Mouse (Mus musculus) mesoderm, embryonic 11.5 days (tissue): ENCODE results near the gene F11r.

ENCODE experiments used
- DNase-seq: peaks from one replicate; pipeline ENCODE4 v3.0.0-alpha.2; 2012; ENCODE audit warnings: low read depth, low spot score

The F11r gene

DNA sequence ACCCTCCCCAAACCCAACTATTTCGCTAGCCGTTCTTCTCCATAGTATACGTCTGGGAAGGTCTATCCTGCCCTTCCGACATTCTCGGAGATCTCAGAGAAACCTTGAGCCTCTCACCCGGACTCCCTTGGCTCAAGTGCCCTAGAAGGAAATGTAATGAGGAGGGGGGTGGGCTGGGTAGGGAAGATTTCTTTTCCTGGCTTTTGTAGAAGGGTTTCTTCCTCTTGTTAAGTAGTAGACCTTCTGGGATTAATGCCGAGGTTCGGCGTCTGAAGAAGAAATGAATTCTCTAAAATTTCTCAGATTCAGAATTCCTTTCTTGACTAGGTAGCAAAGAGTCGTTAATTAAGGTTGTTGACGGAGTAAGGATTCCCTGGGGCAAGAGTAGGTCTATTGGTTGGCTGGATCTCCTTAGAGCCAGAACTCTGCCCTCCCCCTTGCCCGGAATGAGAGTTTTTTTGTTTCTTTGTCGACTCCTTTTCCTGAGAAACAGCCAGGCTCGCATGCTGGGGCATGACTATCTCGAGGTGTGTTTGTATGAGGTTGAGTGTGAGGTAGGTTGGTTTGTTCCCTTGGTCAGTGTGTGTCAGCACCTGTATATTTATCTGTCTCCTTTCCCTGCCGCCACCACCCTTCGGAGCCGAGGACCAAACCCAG lies 807 bp downstream of the F11r start:
- no peak for DNase-seq

DNA sequence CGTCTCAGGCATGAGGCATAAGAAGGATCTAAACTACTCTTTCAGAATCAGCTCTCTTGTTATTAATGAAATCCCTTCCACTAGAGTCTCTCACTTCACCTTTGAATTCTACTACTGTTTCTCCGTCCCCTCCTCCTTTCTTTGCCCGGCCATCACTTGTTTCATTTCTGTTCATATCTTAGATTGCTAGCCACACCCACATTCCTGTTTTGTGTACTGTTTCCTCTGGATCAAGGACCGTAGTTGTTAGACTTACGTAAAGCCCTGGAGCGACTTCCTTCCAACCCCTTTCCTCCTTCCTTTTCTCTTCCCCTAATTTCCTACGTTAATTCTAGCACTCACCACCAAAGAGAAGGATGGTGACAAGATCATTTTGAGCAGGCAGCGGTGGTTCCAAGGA lies 1.7 kb downstream of the F11r start:
- no peak for DNase-seq

DNA sequence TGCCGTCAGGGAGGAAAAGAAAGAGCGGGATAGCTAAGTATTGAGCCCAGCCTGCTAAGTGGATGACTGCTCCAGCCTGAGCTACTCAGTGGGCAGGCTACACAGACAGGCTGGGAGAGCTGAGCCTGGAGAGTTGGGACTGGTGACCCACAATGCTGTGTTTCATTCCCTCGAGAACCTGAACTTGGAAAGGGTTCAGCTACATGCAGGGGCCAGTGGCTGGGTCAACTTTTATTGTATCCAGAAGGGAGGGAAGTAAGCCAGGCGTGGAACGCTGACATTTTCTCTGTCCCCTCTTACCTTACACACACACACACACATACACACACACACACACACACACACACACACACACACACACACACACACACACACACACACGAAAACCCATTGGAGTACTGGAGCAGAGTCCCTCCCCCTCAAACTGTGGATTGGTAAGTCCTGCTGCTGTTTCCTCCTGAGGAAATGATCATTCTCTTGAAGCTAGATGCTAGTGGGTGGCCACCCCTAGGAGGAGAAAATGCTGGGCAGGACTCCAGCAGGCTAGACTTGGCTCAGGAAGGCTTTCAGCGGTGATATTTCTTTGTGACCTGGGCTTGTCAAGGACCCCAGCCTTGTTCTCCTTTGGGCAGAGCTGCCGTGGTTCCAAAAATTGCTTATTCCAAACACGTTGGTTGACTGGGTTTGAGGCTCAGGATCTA lies 2.8 kb downstream of the F11r start:
- no peak for DNase-seq

DNA sequence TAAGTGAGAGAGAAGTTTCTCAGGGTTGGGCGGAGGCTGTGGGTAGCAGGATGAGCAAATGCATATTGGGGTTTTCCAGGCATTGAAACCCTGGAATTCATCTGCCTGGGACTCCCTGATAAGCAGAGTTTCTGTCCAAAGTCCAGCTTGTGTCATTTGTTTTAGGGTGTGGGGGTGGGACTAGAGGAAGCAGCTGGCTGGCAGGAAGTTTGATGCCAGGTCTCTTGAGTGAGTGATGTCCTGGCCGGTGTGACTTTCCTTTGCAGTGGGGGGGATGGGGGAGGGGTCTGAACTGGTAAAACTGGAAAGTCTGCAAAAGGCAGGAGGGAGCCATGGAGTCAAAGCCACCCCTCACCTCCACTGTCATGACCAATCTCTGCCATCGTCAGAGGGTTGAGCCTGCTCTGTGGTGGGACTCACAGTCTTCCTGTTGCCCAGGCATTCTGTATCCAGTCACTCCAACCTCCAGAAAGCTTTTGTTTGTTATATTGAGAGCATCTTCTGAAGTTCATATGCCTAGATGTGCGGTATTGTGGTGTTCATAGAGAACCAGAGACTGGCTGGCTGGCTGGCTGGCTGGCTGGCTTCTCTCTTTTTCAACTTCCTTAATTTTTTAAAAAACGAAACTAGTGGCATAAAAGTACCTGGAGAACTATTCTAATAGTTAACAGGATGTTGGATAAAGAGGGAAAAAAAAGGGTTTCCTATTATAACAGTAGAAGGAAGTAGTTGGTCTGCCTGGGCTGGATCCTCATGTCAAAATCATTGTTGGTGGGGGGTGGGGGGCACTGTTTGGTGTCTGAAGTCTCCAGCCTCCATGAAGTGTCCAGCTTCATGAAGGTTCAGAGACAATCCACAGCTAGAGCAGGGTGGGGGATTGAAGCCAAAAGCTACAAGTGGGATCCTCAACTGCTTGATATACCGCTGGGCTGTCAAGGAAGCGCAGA lies 4.4 kb downstream of the F11r start:
- DNase-seq: peak; percentile 31

DNA sequence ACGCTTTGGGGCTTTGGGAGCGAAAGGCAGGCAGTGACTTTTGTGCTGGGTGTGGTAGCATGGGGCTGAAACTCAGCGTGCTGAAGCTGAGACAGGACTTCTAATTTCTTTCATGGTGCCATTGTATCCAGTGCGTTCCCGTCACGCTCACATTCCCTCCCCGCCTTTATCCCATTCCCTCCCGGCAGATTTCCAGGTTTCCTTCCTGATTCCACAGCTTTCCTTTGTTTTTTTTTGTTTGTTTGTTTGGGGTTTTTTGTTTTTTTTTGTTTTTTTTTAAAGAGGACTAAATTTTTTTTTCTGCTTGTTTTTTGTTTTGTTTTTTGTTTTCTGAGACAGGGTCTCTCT lies 5.1 kb downstream of the F11r start:
- DNase-seq: no peak

DNA sequence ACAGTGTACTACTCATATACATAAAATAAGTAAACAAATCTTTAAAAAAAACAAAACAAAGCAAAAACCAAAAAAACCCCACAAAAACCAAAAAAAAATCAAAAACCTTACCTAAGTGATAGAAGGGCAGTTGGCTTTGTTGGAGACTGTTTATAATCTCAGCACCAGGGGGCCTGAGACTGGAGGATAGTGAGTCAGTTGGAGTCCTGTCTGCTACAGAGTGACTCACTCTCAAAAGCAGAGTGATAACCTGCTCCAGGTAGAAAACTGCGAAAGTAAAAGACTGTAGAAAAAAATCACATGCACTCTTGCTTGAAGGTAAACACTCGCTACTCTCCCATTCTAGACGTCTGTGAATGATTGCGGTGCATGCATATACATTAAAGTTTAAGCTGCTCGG lies 7.7 kb downstream of the F11r start:
- no peak for DNase-seq

DNA sequence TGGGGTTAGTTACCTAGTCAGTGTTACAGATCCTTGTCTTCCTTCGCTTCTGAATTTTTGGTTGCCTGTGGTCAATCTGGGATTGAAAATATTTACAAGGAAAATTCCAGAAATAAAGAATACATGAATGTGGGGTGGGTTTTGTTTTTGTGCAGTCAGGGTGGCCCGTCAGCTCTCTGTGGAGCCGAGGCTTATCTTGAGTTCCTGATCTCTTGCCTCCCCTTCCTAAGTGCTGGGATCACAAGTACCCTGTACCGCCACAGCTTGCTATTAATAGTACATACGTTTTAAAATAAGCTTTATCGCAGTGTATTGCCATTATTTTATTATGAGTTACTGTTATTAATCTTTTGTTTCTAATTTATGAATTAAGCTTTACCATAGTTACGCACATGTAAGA lies 9.5 kb downstream of the F11r start:
- no peak for DNase-seq

DNA sequence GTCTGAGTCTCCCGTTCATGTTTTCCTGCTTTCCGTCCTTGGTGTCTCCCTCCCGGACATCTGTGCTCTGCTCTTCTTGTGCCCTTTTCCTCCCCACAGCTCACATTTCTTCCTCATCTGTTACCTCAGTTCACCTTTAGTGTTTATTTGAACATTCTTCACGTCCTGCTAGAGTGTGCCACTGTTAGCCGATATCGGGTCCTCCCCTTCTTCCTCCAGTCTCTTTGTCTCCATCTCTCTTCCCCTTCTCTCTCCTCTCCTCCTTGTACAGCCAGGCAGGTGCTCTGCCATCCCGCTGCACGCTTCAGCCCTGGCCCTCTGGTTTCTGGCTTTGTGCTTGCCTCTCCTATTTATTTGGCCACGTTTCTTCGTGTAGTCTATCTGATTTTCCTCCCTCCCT lies 10.4 kb downstream of the F11r start:
- no peak for DNase-seq

DNA sequence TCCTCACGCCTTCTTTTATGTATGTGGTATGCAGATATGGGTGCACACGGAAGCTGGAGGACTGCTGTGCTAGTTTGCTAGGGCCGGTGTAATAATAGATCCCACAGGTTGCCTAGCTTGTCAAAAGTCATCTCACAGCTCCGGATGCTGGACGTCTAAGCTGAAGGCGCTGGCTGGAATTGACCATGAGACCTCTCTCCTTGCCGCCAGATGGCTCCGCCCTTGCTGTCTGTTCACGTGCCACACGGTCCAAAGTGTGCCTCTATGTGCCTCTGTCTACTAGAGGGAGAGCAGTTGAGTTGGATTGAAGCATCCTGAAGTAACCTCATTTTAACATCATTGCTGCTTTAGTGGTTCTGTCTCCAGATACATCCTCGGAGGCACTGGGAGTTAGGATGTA lies 12.7 kb downstream of the F11r start:
- DNase-seq: no peak

DNA sequence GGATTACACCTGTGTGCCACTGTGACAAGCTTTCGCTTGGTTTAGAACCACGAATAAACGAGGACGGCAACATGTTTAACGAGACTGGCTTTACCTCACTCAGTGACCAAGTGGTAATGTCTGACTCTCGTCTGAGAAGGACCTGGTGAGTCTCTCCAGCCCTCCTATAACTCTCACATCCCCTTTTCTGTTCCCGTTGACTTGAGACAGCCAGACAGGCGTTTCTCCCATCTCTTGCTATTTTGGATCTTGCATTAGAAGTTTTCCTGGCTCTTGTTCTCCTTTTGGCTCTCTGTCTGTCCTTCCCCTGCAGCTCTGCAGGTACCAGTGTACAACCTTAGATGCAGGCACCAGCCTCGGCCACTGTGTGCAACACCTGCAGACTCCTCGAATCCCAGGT lies 13.7 kb downstream of the F11r start:
- no peak for DNase-seq

DNA sequence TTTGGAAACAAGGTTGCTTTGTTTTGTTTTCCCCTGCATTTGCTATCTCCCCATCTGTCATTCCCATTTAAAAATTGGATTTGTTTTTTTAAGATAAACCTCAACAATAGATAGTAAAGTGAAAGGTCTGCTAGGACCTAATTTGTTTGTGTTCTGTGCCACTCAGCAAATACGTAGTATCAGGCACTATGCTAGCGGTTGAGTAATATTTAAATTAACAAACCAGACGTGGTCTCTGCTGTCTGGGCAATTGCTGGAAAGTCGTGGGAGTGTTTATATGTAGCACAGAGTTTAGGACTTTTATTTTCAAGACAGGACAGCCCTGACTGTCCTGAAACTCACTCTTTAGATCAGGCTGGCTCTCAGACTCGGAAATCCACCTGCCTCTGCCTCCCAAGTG lies 15.2 kb downstream of the F11r start:
- no peak for DNase-seq

DNA sequence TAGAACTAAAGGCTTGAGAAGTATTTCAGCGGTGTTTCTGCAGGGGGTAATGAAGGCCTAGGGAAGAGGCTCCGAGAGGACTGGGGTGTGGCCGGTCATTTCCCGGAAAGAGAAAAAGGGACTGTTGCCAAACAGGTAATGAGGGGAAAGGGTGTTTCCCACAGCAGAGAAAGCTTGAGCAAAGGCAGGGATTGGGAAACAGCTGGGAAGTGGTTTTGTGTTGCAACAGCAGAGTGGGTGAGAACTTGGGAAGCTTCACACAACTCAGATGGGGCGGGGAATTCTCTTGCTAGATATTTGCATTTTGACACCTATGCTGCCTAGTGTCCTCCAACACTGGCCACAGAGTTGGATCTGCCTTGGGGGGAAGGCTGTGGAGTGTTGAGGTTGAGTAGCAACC lies 15.6 kb downstream of the F11r start:
- no peak for DNase-seq

DNA sequence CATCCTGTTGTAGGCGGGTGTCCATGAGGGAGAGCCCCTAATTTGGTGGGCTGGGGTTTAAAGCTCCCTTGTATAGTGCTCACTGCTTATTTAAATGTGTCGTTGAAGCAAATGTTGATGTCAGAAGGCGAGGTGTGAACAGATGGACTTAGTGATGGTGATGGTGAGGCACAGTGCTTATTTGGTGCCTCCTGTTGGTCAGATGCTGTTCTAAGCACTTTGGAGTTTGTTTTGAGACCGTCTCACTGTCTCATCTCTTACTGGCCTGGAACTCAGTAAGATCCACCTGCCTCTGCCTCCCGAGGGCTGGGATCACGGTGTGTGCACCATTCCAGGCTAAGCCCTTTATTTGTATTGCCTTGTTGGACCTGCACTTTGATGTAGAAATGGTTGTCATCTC lies 17.6 kb downstream of the F11r start:
- DNase-seq: no peak

DNA sequence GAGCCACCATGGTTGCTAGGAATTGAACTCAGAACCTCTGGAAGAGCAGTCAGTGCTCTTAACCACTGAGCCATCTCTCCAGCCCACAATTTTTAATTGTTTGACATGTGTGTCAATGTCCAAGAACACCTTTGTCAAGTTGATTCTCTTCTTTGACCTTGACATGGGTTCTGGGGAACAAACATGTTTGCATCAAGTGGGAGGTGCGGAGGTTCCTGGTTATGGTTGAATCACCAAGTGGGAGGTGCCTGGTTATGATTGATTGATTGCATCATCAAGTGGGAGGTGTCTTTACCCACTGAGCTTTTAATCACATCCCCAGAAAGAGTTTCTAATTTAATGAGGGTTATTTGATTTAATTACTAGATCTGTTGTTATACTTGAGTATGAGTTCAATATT lies 20.2 kb downstream of the F11r start:
- no peak for DNase-seq

DNA sequence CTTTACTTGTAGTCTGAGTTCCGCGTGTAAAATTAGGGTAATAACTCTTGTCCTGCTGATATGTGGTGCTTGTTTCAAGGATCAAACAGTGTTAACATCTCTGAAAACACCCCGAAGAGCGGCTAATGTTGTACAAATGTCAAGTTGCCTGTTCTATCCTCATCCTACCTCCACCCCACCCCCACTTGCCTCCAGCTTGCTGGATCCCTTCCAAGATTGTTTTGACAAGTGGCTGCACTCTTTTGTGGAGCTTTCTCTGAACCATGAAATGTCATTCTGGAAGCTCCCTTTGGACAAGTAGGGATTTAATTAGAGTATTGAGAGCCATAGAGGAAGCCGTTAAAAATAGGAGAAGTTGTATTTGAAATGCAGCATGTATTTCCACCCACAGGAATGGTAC lies 22.5 kb downstream of the F11r start:
- no peak for DNase-seq

DNA sequence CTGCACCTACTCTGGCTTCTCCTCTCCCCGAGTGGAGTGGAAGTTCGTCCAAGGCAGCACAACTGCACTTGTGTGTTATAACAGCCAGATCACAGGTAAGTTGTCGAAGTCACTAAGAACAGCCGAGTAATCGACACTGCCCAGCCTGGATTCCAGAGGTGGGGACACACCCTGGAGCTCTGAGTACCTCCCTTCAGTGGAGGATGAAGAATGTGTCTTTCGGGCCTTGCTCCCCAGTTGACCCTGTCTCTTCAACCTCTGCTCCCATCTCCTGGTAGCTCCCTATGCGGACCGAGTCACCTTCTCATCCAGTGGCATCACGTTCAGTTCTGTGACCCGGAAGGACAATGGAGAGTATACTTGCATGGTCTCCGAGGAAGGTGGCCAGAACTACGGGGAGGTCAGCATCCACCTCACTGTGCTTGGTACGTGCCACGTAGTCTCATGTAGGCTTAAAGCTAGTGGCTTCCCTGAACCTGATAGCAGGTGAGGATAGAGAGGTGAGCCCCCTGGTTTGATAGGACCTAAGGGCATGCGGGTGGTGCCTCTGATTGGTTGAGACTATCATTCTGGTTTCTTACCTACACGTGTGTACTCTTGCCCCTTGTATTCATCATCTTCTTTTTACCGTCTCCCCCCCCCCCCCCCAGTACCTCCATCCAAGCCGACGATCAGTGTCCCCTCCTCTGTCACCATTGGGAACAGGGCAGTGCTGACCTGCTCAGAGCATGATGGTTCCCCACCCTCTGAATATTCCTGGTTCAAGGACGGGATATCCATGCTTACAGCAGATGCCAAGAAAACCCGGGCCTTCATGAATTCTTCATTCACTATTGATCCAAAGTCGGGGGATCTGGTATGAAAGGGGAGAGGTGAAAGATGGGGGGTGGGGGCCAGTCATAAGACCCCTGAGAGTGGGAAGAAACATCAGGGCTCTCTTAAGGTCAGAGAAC lies 23.5 kb downstream of the F11r start:
- no peak for DNase-seq

DNA sequence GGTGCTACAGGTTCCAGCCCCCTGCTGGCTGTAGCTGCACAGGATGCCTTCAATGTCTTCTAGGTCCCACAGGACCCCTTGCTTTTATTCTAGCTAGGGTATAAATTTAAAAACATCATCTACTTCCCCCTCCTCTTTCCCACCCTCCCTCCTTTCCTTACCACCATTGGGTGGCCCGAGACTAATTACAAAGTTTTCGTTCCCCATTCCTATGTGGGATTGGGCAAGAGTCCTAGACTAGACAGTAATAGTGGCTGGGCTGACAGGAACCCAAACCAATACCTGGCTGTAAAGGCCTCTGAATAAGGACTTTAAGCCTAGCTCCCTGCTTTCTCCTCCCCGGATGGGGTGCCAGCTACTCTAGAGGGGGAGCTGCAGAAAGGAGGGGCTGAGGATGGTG lies 25.8 kb downstream of the F11r start:
- DNase-seq: no peak

DNA sequence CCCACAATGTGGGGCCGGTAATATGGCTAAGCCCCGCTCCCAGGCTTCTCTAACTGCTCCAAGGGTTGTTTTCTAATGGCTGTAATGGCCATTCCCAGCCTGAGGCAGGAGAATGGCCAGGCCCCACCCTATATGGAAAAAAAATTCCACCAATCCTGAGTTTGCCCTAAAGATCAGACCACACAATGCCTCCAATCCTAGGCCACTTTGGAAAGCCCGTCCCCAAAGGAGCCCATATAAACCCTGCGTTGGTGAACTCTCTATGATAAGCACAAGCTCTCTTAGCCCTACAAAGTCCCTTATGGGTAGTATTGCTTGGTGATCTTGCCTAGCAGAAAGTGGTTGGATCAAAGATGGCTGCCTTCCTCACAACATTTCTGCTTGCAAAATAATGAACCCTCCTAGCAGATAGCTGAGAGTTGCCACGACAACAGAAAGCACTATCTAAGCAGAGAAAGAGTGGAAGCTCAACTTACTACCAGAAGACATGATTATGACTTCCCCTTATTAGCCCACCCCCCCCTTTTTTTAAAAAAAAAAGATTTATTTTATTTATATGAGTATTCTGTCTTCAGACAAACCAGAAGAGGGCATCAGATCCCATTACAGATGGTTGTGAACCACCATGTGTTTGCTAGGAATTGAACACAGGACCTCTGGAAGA lies 28.5 kb downstream of the F11r start:
- no peak for DNase-seq

DNA sequence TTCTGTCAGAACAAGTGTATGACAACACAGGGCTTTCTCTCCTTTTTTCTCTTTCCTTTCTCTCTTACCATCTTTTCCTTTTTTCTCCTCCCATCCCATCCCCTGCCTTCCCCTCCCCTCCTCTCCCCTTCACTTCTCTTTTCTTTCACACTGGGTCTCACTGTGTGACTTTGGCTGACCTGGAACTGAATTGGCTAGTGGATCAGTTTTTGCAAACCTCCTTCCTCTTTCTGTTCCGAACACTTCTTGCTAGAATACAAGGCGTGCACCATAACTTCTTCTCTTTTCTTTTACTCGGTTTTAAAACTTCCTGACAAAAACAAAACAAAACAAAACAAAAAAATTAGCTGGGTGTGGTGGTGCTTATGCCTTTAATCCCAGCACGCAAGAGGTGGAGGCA lies 29.2 kb downstream of the F11r start:
- DNase-seq: no peak

DNA sequence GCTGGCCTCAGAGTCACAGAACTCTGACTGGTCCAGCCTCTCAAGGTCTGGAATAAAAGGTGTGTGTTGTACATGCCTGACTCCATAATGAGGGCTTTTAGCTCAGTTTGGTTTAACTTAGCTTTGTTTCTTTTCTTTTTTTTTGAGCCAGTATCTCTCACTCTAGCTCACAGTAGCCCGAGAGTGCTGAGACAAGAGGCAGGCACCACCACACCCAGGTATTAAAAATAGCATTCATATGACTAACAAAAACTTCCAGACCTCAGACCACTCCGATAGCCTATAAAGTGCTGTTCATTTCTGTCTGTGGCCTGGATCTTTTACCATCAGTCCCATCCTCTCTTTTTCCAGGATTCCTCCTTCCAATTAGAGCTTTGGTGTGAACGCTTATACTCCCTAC lies 32.3 kb downstream of the F11r start:
- DNase-seq: no peak

DNA sequence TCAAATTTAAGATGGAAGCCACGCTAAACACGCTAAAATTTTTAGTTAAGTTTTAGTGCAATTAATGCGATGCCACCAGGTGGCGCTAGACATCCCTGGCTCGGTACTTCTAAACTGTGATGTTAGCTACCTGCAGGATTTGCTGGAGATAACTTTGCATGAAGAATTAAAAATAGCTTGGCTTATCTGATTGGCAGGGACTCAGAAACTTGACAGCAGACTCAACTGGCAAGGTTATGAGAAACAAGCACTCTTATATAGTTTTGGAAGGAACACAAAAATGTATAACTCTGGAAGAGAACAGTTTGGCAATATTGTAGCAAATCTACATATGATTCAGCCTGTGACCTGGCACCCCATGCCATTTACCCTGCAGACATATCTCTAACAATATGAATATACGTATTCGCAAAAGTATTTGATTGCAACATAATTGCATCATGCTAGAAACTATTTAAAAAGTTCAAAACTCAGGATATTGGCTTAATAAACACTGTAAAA lies 33.1 kb downstream of the F11r start:
- DNase-seq: peak; percentile 72
